Mouse (Mus musculus): ENCODE measurements around the gene Nipsnap1.
A peak's percentile ranks its signal among the peaks of the same experiment; 100 is the strongest.

Nipsnap1 gene

DNA sequence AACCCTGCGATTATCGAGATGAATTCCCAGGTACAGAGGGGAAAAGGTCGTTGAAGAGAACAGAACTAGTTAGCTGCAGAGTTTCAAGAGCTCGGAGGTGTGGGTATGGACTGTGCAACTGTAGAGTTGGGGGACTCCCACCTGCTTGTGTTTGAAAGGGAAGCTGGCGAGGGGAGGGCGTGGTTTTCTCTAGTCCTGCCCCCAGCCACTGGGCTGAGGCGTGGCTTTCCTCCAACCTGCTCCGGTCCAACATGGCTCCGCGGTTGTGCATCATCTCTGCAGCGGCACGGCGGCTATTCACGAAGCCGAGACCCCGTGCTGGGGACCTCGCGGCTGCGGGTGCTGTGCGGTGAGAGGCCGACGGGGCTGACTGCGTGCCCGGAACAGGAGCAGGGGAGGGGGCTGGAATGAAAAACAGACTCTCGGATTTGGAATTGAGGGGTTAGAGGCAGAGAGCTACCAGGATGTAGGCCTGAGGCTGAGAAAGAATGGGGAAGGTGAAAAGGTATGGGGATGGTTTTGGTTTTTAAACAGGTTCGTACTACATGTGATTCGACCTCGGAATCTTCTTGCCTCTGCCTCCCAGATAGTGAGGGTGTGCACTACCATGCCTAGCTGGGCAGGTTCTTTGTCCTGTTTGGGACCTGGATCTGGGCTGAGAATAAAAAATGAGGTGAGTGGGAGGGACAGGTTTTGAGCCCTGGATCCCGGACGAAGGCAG is at the start of gene Nipsnap1:
Gene Nipsnap1 (plus strand): TSS at position 197 of the 721 bp plus-strand sequence.
- peak; percentile 75 for DNase-seq (ENCODE audit: low read depth, low spot score)

DNA sequence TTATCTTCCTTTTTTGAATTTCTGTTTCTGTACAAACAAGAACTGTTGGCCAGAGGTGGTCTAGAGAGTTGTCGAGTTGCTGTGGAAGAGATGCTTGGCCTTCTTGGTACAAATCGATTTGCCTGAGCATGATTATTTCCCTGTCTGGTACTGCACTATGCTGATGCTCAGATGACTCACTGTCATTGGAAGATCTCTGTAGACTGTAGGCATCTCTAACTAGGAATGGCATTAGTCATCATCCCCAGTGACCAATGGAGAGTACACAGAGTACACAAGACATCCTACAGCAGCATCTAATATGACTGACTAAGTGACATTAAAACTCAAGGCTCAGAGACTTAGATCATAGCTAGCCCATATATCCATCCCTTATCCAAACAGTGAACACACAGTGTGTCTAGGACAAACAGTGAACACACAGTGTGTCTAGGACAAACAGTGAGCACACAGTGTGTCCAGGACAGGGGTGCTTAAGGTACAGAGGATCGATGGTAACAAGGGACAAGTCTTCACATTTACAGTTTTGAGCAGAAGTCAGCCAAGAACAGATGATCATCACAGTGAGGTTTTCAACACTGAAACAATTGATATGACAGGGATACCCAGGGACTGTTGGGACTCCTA is 47.5 kb upstream of the Nipsnap1 start:
- DNase-seq (ENCODE audit: low read depth, low spot score): no peak

DNA sequence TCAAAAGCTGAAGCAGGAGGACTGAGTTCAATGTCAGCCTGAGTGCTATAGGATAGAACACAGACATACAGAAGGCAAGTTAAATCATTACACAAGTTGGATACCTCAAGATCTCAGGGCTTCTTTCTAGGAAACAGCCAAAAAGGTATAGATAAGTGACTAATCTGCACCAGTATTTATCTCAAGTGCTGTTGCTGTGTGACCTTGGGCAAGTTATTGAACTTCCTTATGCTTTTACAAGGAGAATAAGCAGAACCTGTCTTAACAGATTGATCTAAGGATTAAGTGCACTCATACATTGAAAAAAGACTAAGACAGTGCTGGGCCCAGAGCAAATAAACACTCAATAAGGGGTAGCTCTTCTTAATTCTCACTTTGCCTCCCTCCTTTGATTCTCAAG is 46.4 kb upstream of the Nipsnap1 start:
- DNase-seq (ENCODE audit: low read depth, low spot score): no peak

DNA sequence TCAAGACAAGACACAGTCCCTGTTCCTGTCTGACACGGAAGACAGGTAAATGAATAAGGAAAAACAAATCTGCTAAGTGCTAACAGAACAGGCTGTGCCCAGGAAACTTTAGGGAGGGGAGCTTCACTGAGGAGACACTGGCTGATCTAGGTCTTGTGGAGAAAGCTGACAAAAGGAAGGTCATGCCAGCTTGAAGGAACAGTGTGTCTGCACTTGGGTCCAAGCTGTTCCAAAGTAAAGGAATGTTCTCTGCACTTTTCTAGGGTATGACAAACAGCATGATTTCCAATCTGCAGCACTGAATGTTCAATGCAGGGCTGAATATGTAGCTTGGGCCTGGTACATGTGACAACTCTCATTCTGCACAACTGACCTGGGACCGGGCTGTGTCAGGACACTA is 45.8 kb upstream of the Nipsnap1 start:
- DNase-seq (ENCODE audit: low read depth, low spot score): no peak

DNA sequence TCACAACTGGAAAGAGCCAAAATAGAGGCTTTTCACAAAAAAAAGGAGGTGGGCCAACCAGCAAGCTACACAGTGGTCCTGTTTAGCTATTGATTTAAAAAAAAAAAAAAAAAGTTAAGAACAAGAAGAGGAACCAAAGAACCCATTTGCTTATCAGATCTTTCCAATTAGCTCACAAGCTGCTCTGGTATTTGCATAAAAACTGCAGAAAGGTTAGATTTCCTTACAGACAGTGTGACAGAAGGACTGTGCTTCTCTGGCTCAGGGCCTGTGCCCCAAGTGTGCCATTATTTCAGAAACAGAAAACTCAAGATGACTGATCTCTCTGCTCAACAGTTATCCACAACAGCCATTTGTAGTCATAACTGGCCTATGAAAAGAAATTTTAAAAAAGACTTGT is 42.7 kb upstream of the Nipsnap1 start:
- DNase-seq (ENCODE audit: low read depth, low spot score): no peak

DNA sequence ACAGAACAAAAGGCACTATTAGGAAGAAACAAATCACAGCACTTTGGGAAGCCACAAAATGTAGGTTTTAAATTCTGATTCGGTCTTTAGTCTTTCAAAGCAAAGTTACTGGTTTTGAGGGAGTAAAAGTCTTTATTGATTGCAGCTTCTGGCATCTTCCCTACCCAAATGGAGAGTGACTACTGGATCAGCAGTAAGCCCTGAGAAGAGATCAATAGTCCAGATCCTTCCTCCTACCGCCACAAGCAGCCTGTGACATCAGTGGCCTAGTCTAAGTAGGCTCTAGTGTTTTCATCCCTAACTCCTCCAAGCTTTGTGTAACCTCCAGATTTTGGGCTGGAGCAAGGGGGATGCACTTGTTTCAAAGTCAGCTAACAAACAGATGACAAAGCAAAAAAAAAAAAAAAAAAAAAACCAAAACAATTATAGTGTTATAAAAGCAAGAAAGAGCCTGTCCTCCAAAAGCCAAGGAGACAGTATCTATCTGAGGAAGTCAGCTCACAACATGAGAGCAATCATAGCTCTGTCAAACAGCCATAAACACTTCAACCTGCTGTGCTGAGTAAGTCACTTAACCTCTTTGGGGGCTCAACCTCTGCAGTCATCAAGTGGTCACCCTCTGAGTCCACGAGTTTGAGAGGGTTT is 40.3 kb upstream of the Nipsnap1 start:
- no peak for DNase-seq (ENCODE audit: low read depth, low spot score)

DNA sequence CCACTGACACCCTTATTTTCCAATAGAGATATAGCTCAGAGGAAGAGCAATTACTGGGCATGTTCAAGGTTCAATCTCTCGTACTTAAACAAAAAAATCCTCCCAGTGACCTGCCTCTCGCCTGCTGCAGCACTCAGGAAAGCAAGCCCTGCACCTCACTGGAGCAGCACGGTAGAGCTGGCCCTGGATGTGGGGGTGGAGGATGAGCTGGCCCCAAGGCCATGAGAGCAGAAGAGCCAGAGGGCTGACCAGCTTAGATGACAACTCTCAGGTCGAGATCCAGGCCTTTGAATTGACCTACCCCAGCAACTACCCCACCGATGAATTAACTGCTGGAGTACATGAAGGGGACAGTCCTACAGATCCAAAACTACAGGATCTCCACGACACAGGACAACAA is 38.3 kb upstream of the Nipsnap1 start:
- DNase-seq (ENCODE audit: low read depth, low spot score): no peak

DNA sequence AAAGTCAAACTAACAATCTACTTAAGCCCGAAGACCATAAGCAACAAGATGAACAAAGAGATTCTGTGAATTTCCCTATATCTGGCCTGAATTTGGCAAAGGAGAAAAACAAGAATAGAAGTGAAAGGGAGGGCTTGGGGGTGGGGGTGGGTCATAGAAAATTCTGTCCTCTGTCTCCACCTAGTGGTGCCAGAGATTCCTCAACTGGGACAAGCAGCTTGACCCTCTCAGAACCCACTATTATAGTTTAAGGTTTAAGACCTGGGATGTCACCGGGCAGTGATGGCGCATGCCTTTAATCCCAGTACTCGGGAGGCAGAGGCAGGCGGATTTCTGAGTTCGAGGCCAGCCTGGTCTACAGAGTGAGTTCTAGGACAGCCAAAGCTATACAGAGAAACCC is 37.0 kb upstream of the Nipsnap1 start:
- DNase-seq (ENCODE audit: low read depth, low spot score): no peak

DNA sequence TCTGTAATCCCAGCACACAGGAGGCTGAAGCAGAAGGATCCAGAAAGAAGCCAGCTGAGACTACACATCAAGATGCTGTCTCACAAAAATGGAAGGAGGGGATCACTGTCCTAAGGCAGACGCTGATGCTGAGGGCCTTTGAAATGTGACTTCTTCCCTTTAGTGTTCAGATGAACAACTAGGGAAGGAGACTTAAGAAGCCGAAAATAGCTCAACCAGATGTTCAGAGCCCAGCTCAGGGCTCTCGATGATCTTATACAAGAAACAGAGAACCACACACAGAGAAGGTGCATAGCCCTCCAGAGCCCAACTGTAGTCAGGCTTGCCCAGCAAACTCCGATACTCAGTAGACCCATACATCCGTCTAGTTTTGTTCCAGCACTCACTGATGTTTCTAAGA is 36.4 kb upstream of the Nipsnap1 start:
- no peak for DNase-seq (ENCODE audit: low read depth, low spot score)

DNA sequence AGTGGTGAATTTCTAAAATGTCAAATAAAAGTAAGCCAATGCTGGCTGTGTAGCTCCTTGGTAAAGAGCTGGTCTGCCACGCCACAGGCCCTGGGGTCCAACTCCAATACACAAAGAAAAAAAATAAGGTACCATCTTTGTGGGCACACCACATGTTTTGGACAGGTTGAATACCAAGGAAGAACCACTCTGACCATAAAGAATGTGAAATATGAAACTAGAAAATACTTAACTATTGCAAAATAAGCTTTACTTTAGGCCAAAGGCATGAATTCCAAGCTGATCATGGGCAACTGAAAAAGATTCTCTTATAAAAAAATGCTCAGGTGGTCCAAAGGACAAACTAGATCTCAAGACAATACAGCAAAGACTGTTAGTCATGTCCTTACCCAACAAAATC is 35.5 kb upstream of the Nipsnap1 start:
- DNase-seq (ENCODE audit: low read depth, low spot score): no peak

DNA sequence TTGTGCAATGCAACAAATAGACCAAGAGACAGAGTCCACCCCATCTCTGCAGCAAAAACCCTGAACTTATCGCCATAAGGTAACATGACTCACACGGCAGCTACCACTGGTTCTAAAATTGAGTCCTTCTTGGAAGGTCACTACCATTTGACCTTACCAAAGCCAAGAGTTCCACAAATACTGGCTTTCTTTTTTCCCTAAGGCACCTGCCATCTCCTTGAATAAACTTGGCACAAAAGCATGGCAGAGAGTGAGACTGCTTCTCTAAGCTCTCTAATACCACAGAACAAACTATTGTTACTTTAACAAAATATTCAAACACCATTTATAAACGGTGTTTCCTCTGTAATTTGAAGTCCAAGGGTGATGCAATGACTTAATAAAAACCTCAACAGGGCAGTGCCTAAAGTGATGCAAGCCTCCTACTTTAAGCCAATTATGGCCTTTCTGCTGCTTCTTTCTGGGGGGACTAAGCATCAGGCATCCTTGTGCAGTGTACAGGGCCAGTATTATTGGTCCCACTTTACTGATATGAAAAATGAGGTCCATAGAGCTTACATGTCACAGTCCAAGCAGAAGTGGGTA is 32.7 kb upstream of the Nipsnap1 start:
- DNase-seq (ENCODE audit: low read depth, low spot score): no peak

DNA sequence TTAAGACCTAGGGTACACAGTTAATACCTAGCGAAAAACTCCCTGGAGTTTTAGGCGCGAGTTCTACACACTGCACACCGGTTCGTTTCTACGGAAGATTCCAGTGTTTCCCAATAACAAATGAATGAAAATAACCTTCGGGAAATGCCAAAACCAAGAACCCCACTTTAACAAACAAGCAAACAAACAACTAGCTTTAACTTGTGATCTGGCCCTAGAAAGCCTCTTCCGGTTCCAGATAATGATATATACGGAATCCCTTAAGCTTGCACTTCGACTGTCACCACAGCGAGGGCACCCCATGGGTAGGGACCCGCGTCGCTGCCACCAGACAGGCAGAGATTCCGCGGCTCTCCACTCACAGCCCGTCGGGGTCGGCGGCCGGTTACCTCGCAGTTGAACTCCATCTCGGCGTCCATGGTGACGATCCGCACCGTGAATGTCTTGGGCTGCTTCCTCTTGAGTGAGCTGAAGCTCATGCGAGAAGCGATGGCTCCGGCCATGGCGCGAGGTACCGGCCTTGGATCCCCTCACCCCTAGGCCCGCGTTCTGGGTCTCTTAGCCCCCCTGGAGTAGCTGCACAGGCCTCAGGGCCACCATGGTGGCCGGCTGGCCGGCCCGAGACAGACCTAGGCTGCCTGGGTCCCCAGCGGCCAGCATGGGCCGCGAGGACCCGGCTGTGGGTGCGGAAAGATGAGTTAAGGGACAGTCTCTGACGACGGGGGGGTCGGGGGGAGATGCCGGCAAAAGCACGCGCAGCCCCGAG is 25.1 kb upstream of the Nipsnap1 start:
- DNase-seq (ENCODE audit: low read depth, low spot score): no peak

DNA sequence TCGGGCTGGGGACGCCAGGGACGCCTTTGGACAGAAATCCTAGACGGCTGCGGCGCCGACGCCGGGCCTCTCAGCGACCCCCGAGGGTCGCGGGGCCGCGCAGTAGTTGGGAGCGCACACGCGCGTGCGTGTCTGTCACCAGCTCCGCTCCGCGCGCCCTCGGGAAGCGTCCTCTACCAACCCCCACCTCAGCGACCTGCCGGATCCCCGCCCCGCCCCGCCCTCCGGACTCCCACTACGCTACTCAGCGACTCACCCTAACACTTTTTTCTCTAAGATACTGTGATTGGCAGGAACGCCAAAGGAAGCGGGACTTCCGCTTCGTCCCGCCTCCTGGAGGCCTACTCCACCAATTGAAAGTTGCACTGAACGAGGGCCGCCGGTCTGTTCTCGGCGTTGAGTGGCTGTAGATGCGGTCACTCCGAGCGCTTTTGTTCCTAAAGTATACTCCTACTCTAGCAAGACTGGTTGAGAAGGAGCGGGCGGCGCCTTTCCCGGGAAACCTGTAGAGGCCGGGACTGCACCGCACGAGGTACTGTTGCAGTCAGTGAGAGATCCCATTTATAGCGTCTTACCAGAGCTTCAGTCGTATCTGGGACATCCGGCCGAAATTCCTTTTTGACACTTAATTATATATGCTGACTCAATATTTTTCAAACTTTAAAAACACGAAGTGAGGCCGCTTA is 24.4 kb upstream of the Nipsnap1 start, which contains the start of gene Nf2:
Gene Nf2 (minus strand): TSS at position 279 of the 686 bp plus-strand sequence.
- peak; percentile 98 for DNase-seq (ENCODE audit: low read depth, low spot score)

DNA sequence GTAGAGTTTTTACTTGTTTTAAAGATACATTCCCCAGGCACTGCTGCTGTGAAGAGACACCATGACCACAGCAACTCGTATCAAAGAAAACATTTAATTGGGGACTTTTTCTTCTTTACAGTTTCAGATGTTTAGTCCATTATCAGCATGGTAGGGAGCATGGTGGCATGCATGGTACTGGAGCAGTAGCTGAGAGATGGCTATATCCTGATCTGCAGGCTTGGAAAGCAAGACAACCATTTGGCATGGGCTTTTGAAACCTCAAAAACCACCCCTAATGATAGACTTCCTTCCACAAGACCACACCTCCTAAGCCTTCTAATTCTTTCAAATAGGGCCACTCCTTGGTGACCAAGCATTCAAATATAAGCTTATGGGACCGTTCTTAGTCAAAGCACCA is 23.3 kb upstream of the Nipsnap1 start:
- DNase-seq (ENCODE audit: low read depth, low spot score): no peak

DNA sequence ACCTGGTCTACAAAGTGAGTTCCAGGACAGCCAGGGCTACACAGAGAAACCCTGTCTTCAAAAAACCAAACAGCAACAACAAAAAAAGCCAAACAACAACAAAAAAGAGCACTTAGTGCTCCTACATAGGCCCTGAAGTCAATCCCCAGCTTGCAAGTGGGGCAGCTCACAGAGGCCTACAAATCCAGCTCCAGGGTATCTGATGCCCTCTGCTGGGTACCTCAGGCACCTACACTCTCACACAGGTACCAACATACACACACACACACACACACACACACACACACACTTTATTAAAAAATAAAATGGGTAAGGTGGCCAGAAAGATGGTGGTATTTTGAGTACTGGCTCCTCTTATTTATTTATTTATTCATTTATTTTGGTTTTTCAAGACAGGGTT is 20.7 kb upstream of the Nipsnap1 start:
- no peak for DNase-seq (ENCODE audit: low read depth, low spot score)

DNA sequence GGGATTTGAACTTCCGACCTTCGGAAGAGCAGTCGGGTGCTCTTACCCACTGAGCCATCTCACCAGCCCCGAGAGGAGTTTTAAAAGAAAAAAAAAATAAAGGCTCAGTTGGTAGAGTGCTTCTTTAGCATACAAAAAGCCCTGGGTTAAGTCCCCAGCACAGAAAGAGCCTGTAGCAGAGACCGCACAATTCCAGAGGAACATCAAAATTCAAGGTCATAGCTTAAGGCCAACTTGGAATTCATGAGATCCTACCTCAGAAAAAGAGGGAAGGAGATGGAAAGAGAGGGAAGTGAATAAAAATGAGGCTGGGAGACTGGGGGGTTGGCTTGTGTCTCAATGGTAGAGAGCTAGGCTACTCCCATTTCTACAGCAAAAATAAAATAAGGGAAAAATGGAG is 19.6 kb upstream of the Nipsnap1 start:
- DNase-seq (ENCODE audit: low read depth, low spot score): no peak

DNA sequence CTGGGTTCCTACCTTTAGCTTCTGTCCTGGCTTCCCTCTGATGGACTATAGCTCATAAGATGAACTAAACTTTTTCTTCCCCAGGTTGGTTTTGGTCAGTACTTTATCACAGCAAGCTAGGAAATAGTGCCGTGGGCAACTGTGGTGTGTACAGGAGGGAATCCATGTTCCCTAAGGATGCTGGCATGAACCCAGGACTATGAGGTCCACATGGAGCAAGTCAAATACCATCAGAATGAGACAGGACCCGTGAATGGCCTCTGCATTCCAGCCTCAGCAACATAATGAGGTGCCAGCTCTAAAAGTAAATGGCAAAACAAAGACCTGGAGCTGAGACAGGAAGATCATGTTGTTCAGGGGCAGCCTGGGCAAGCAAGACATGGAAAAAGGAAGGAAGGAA is 15.3 kb upstream of the Nipsnap1 start:
- DNase-seq (ENCODE audit: low read depth, low spot score): no peak

DNA sequence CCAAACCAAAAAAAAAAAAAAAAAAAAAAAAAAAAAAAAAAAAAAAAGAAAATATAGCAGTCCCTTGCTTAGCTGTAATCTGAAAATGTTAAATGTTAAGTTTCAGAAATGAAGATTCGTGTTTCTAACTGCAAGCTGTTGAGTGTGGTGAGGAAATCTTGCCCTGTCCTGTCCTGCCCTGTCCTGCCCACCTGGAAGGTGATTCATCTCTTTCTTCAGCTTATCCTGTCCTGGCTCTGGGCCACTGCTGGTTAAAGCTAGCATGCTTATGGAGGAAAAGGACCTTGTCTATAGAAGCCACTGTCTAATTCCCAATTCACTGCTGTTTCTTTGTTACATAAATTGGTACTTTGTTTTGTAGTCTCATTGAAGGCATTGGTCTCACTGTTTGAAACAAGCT is 12.8 kb upstream of the Nipsnap1 start:
- DNase-seq (ENCODE audit: low read depth, low spot score): no peak

DNA sequence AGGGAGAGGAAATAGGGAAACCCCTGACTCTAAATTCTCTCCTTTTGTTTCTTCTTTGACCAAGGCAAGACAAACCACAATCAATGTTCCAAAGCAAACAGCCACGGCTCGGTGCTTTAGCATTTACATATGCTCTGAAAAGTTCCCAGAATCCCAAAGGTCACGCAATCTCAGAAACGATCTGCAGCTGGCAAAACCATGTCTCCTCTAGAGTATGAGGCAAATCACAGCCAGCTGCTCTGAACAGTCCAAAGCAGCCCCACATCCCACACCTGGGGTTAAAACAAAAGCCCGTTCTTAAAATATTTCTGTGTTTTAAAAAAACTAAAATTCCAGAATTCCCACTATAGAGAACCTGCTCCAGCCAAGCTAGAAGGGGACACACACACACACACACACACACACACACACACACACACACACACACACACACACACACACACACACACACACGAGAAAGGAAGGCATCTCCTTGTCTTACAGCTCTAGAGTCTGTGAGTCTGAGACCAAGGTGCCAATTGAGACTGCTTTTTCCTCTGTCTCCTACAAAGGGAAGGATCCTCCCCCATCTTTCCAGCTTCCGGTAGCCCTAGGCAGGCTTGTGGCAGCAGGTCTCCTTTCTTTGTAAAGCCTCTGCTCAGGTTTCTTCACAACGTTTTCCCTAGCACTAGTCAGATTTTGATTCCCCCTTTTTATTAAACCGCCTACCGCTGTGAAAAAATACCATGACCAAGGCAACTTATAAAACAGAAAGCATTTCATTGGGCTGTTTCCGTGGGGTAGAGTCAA is 11.7 kb upstream of the Nipsnap1 start:
- no peak for DNase-seq (ENCODE audit: low read depth, low spot score)

DNA sequence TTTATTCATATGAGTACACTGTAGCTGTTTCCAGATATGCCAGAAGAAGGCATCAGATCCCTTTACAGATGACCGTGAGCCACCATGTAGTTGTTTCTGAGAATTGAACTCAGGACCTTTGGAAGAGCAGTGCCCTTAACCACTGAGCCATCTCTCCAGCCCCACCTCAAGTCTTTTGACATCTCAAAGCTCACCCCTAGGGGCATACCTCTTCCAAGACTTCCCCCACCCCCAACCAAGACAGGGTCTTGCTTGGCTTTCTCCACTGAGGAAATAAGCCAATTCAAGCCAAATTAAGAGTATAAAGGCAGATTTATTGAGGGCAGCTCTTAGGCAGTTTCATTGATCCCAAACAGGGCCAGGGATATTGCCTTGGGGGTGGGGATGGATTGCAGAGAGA is 11.0 kb upstream of the Nipsnap1 start:
- DNase-seq (ENCODE audit: low read depth, low spot score): no peak
